Mouse (Mus musculus) E14TG2a.4 (cell line): Measurements from ENCODE around the gene Kcna6.

Experiments used
- CTCF ChIP-seq: conservative IDR thresholded peaks from 2 replicates; pipeline ENCODE4 v1.5.1; 2014; ENCODE audit warnings: low read length
- NANOG ChIP-seq: IDR thresholded peaks from 2 replicates; pipeline ENCODE4 v1.6.1; 2014; ENCODE audit warnings: borderline replicate concordance, low read length, mixed read lengths
- POU5F1 ChIP-seq: IDR thresholded peaks from 2 replicates; pipeline ENCODE4 v1.6.1; 2014; ENCODE audit warnings: low read length, borderline replicate concordance

GRCm38 (mm10) chr6:126740211-126741142, at the start of gene Kcna6:
- no peak for TF ChIP-seq CTCF
- no peak for TF ChIP-seq POU5F1
- TF ChIP-seq NANOG: no peak
